Mouse (Mus musculus) liver, adult 2 months (tissue): ENCODE data around the gene Olfr1201. TPM values are rescaled to one million over a fixed set of nuclear protein-coding genes. Genes with fewer than 3 reads are reported as not detected.

ENCODE experiments used
- DNase-seq: peaks from one replicate; pipeline ENCODE4 v3.0.0-alpha.2; 2011; ENCODE audit warnings: low read depth, low spot score; ENCODE audit errors: extremely low read depth
- H3K27ac ChIP-seq: fragments of 200-500 bp; replicated peaks from 2 replicates; pipeline ENCODE4 v1.5.1; 2012; ENCODE audit warnings: low read depth, mild to moderate bottlenecking, control low read depth, inconsistent platforms, low read length; ENCODE audit not compliant: insufficient read depth
- H3K27me3 ChIP-seq: fragments of 200-500 bp; 2 replicates; pipeline ENCODE4 v1.6.1; 2012; ENCODE audit warnings: mild to moderate bottlenecking, moderate library complexity, low read length, inconsistent platforms; ENCODE audit not compliant: control insufficient read depth, insufficient read depth
- H3K36me3 ChIP-seq: fragments of 200-500 bp; 2 replicates; pipeline ENCODE4 v1.6.1; 2012; ENCODE audit warnings: low read length, inconsistent platforms; ENCODE audit not compliant: control insufficient read depth, insufficient read depth
- H3K4me1 ChIP-seq: fragments of 200-500 bp; 2 replicates; pipeline ENCODE4 v1.6.1; 2011; ENCODE audit warnings: low read length; ENCODE audit not compliant: control insufficient read depth, insufficient read depth
- H3K4me3 ChIP-seq: fragments of 200-500 bp; 2 replicates; pipeline ENCODE4 v1.5.1; 2011; ENCODE audit warnings: low read depth, mild to moderate bottlenecking, control low read depth, low read length, moderate library complexity; ENCODE audit not compliant: insufficient read depth
- H3K79me2 ChIP-seq: fragments of 200-500 bp; 2 replicates; pipeline ENCODE4 v1.6.1; 2012; ENCODE audit warnings: inconsistent platforms, mild to moderate bottlenecking, low read length, moderate library complexity; ENCODE audit not compliant: control insufficient read depth, insufficient read depth
- H3K9ac ChIP-seq: fragments of 200-500 bp; 2 replicates; pipeline ENCODE4 v1.6.1; 2012; ENCODE audit warnings: low read depth, mild to moderate bottlenecking, control low read depth, inconsistent platforms, low read length
- CTCF ChIP-seq: fragments of 200-500 bp; IDR thresholded peaks from 2 replicates; pipeline ENCODE4 v1.5.1; 2011; ENCODE audit warnings: low read depth, low read length, control low read depth
- POLR2A ChIP-seq: fragments of 200-500 bp; IDR thresholded peaks from 2 replicates; pipeline ENCODE4 v1.6.1; 2011; ENCODE audit warnings: low read length, control low read depth; ENCODE audit not compliant: insufficient read depth; ENCODE audit errors: extremely low read depth
- WGBS: fragments of 180-500 bp; shearing (Covaris S2); methylation state at CpG from one replicate; pipeline ENCODE4 v1.1.7; 2018; 5-methylcytosine and 5-hydroxymethylcytosine counted together
- polyA plus RNA-seq: library from polyadenylated mRNA; depleted of rRNA; stranded (reverse); fragments of >200 nt; gene quantifications from 2 replicates; pipeline ENCODE4 v1.2.3, GENCODE M21; 2012; rRNA removed
- total RNA-seq: library from RNA; depleted of rRNA; stranded (reverse); fragments of >200 nt; gene quantifications from 2 replicates; pipeline ENCODE4 v1.2.3, GENCODE M21; 2014; rRNA removed

Gene Olfr1201
- total RNA-seq (not detected in 2 replicates), polyA plus RNA-seq (not detected in 2 replicates)

DNA sequence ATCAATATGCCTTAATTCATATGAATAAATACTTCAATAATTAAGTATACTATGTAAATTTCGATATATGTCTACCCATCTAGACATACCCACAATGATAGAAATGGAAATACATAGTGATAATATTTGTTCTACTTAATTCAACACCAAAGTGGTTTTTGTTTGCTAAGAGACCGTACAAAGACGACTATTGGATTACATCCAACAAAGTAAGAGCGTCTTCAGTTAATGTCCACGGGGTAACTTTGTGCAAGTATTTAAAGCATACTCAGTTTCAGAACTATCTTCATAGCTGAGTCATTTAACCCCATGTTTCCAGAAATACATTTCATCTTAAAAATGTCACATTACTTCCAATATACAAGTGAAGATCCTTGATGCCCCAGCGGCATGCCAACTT, at the start of gene Olfr1201:
TSS of gene Olfr1201 (plus strand) at position 301 of the 400 bp plus-strand sequence.
- H3K9ac ChIP-seq = no peak within 1 kb of the TSS
- WGBS = 77% methylated on average over 6 of the region's 6 CpGs
- no peaks in the 10 kb centered on the region for H3K36me3 ChIP-seq
- H3K27ac ChIP-seq = no peak within 1 kb of the TSS
- H3K4me1 ChIP-seq = no peaks in the 10 kb centered on the region
- H3K27me3 ChIP-seq = no peaks in the 10 kb centered on the region
- no peak for TF ChIP-seq CTCF
- no peak for TF ChIP-seq POLR2A
- H3K79me2 ChIP-seq = no peaks in the 10 kb centered on the region
- DNase-seq = no peak
- no peak within 1 kb of the TSS for H3K4me3 ChIP-seq

DNA sequence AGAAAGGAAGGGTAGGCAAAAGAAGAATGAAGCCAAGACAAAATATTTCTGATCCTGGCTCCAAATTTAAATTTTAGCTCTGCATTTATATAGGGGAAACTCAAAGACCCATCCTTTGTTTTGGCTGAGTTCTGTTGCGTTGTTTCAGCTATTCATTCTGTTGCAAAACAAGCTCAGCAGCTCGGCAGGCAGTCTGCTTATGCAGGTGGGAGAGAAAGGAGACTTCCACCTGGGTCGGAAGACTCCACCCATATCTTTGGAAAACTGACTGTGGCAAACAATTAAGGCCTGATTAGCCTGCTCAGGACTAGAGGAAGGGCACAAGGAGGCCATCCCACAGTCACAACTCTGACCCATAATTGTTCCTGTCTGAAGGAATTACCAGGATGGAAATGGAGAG, 49.5 kb upstream of the Olfr1201 start:
- TF ChIP-seq POLR2A (no peak), CTCF (no peak)
- H3K4me3 ChIP-seq = no peak overlapping the region
- DNase-seq = no peak
- H3K27ac ChIP-seq = no peak overlapping the region
- 65% methylated on average over 3 of the region's 3 CpGs for WGBS
- no peak overlapping the region for H3K9ac ChIP-seq
- H3K36me3 ChIP-seq = no peaks in the 10 kb centered on the region
- H3K79me2 ChIP-seq = no peaks in the 10 kb centered on the region
- no peaks in the 10 kb centered on the region for H3K4me1 ChIP-seq
- H3K27me3 ChIP-seq = no peaks in the 10 kb centered on the region

- no peaks in the 10 kb centered on the region for H3K36me3 ChIP-seq
- no peaks in the 10 kb centered on the region for H3K27me3 ChIP-seq
- no peak within 1 kb of the TSS for H3K27ac ChIP-seq
- no peaks in the 10 kb centered on the region for H3K79me2 ChIP-seq
- TF ChIP-seq POLR2A = no peak
- TF ChIP-seq CTCF = no peak
- no peak within 1 kb of the TSS for H3K4me3 ChIP-seq
- DNase-seq = no peak
- WGBS = 86% methylated on average over 2 of the region's 2 CpGs
- H3K9ac ChIP-seq = no peak within 1 kb of the TSS
- no peaks in the 10 kb centered on the region for H3K4me1 ChIP-seq
Observed at GRCm38 (mm10) chr2:88751270-88751669, 41.6 kb upstream of the Olfr1201 start, which contains the start of gene Olfr1198. Gene Olfr1198 (minus strand): TSS chr2:88751370.

- Histone ChIP-seq H3K27me3 (no peaks in the 10 kb centered on the region), H3K4me1 (no peaks in the 10 kb centered on the region), H3K27ac (no peak within 1 kb of the TSS), H3K79me2 (no peaks in the 10 kb centered on the region), H3K4me3 (no peak within 1 kb of the TSS), H3K9ac (no peak within 1 kb of the TSS), H3K36me3 (no peaks in the 10 kb centered on the region)
- no peak for DNase-seq
- 89% methylated on average over 2 of the region's 2 CpGs for WGBS
- no peak for TF ChIP-seq POLR2A
- TF ChIP-seq CTCF = no peak
Observed at GRCm38 (mm10) chr2:88760369-88760768, 32.5 kb upstream of the Olfr1201 start, which contains the start of gene Olfr1199. Gene Olfr1199 (minus strand): TSS chr2:88760469.

- TF ChIP-seq POLR2A = no peak
- TF ChIP-seq CTCF = no peak
- H3K9ac ChIP-seq = no peak within 1 kb of the TSS
- WGBS = 66% methylated on average over 2 of the region's 2 CpGs
- no peak within 1 kb of the TSS for H3K4me3 ChIP-seq
- H3K27me3 ChIP-seq = no peaks in the 10 kb centered on the region
- H3K36me3 ChIP-seq = no peaks in the 10 kb centered on the region
- H3K79me2 ChIP-seq = no peaks in the 10 kb centered on the region
- no peaks in the 10 kb centered on the region for H3K4me1 ChIP-seq
- no peak within 1 kb of the TSS for H3K27ac ChIP-seq
- no peak for DNase-seq
Observed at GRCm38 (mm10) chr2:88770388-88770787, 22.4 kb upstream of the Olfr1201 start, which contains the start of gene Olfr1200. Gene Olfr1200 (minus strand): TSS chr2:88770488.

- H3K79me2 ChIP-seq = no peaks in the 10 kb centered on the region
- no peaks in the 10 kb centered on the region for H3K27me3 ChIP-seq
- no peak within 1 kb of the TSS for H3K27ac ChIP-seq
- 58% methylated on average over 1 of the region's 1 CpGs for WGBS
- DNase-seq = no peak
- no peak within 1 kb of the TSS for H3K9ac ChIP-seq
- H3K4me1 ChIP-seq = no peaks in the 10 kb centered on the region
- H3K36me3 ChIP-seq = no peaks in the 10 kb centered on the region
- no peak for TF ChIP-seq CTCF
- no peak for TF ChIP-seq POLR2A
- H3K4me3 ChIP-seq = no peak within 1 kb of the TSS
Observed at GRCm38 (mm10) chr2:88814196-88814595, 21.4 kb downstream of the Olfr1201 start, which contains the start of gene Olfr1202. Gene Olfr1202 (plus strand): TSS chr2:88814496.
